Mouse (Mus musculus): ENCODE data around the gene Odf3l2. TPM values are rescaled to one million over a fixed set of nuclear protein-coding genes. Genes with fewer than 3 reads are reported as not detected.
A peak's percentile ranks its signal among the peaks of the same experiment; 100 is the strongest.

Odf3l2 gene
- polyA plus RNA-seq, 1 experiment from 2014 or later: not detected

DNA sequence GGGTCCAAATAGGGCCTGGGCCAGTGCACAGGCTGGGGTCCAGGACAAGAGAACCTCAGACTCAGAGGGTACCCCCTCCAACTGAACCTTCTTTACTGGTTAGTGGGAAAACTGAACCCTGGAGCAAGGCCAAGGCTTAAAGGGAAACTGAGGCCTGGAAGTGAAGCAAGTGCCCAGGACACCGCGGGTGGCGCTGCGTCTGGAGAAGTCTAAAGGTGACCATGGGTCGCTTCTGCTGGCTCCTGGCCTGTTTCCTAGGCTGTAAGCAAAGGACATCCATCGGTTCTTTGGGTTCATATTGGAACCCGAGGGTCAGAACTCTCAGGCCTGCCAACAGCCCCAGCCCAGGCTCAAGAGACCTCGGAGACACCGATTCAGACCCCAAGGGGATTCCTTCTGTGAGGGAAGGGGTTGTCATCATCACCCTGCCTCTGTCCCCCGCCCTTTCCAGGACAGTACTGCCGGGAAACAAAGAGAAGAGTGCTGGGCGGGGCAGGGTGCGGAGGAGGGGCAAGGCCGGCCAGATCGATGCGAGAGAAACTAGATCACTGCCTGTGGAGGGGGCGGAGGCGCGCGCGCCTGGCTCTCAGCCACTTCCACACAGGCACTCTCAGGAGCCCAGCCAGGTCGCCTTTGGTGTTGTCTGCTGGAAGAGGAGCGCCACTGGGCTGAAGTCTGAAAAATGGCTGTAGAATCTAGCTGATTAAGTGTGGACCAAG, 6.9 kb downstream of the Odf3l2 start:
- H3K27ac ChIP-seq: no peak overlapping the region; the same call in 1 of the 2 replicates
- H3K4me3 ChIP-seq: peak overlapping the region; percentile 88
- peak overlapping the region; percentile 88 for H3K4me2 ChIP-seq (replicated peaks)

DNA sequence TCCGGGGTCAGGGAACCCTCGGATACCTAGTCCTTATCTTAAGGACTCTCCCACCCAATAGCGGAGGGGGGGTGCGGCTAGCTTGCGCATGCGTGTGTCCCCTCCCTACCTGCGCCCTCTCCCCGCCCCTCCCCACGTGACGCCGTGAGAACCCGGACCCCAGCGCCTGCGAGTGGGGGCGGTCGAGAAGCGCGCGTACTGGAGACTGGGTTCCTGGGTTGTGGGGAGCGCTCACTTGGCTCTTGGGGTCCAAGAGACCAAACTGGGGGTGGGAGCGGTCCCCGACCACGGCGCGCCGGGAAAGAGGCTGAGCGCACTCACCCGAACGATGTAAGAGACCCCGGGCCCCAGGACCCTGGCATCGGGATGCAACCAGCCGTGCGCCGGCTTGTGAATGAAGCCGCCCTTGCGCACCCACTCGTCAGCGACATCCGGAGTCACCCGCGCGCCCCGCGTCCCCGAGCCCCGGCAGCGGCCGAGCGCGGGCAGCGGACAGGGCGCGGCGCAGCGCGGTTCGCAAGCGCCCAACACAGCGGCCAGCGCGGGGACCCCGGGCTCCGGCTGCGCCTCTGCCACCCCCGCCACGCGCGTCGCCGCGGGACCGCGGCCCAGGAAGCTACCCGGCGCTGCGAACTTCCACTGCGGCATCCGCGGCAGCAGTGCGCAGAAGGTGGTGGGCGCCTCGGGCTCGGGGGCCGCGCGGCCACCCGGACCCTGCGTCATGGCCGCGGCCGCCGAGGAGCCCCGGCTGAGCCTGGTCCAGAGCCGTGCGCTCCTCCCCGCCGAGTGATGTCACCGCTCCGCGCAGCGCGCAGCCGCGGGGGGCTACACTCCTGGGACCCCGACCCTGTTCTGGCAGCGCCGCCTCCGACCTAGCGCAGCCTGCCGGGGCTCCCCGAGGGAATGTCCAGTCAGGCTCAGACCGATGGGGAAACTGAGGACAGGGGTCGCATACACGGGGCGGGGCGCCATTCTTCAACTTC, 8.1 kb downstream of the Odf3l2 start, which contains the start of gene Shc2:
TSS of gene Shc2 (minus strand) at position 791 of the 983 bp plus-strand sequence.
- Histone ChIP-seq H3K4me3 (peak within 1 kb of the TSS; percentile 88), H3K9me3 (no peaks in the 10 kb centered on the region), H3K4me2 (replicated peaks) (peak within 1 kb of the TSS; percentile 88), H3K9ac (peak within 1 kb of the TSS; percentile 75), H3K27me3 (peaks cover 7% of the 10 kb centered on the region; the same call in 1 of the 2 replicates), H3K4me1 (peaks cover 21% of the 10 kb centered on the region), H3K36me3 (no peaks in the 10 kb centered on the region), H3K27ac (peak within 1 kb of the TSS; percentile 77)
- ATAC-seq (ENCODE audit: insufficient number of reproducible peaks, insufficient read depth, low FRiP score, low TSS enrichment): peak; percentile 87
- under 1% methylated on average over 115 of the region's 116 CpGs for WGBS

More for the DNA sequence above, 6.9 kb downstream of the Odf3l2 start:
- peaks cover 18% of the 10 kb centered on the region for H3K4me1 ChIP-seq
- peak overlapping the region; percentile 75; the same call in 1 of the 2 replicates for H3K9ac ChIP-seq
- no peaks in the 10 kb centered on the region for H3K36me3 ChIP-seq
- peaks cover 7% of the 10 kb centered on the region; the same call in 1 of the 2 replicates for H3K27me3 ChIP-seq
- H3K9me3 ChIP-seq: no peaks in the 10 kb centered on the region
- WGBS: 5% methylated on average over 23 of the region's 23 CpGs
- ATAC-seq (ENCODE audit: insufficient number of reproducible peaks, insufficient read depth, low FRiP score, low TSS enrichment): no peak

DNA sequence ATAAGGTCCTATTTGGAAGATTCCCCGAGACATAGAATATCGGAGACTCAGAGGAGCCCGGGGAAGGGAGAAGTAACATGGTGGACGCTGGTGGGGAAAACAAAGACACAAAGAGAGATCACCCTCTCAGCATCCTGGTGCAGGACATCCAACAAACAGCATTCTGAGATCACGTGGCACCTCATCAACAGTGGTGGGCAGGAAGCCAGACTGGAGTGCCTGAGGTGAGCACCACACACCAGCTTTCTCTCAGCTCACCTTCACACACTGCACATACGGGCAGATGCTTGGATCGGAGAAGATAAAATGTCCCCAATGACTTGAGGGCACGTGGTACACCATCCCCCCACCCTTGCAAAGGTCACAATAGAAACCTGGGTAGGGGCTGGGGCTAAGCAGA, 9.3 kb downstream of the Odf3l2 start:
- ATAC-seq (ENCODE audit: insufficient number of reproducible peaks, insufficient read depth, low FRiP score, low TSS enrichment): no peak
- Histone ChIP-seq H3K27ac (no peak overlapping the region), H3K9ac (no peak overlapping the region), H3K4me2 (replicated peaks) (peak overlapping the region; percentile 88), H3K27me3 (peaks cover 7% of the 10 kb centered on the region; the same call in 1 of the 2 replicates), H3K9me3 (no peaks in the 10 kb centered on the region), H3K4me1 (peaks cover 21% of the 10 kb centered on the region), H3K36me3 (no peaks in the 10 kb centered on the region), H3K4me3 (peak overlapping the region; percentile 88; the same call in 1 of the 2 replicates)
- WGBS: 82% methylated on average over 8 of the region's 8 CpGs

DNA sequence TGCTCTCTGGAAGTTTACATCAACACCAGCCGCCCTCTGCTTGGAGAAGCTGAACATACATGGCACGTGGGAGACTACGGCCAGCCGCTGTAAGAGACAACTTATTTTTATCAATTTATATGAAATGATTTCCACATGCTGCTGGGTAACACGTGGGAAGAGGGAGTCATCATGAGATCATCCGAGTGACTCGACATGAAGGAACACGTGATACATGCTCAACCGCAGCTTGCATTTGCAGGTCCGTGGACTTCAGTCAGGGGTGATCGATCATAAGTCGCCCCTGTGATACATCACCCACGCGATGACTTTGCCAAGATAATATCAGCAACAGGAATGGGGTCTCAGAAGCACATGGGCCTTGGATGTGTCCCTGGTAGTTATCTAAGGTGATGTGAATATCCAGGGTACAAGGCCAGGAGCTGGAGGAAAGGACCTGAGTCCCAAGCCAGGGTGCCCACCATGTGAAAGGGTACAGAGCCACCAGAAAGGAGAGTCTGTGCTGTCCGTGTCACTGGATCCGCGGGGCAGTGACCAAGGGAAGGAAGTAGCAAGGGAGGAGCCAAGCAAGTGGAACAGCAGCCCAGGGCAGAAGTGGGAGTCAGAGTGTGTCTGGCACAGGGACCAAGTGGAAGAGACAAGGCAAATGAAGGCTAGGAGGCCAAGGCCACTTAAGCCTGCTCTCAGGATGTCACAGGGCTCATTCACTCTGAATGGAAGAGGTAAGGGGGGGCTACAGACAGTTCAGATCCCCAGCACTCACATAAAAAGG, 12.3 kb downstream of the Odf3l2 start:
- Histone ChIP-seq H3K4me3 (no peak overlapping the region), H3K9ac (no peak overlapping the region), H3K27ac (no peak overlapping the region), H3K4me2 (replicated peaks) (no peak overlapping the region), H3K36me3 (no peaks in the 10 kb centered on the region), H3K9me3 (no peaks in the 10 kb centered on the region), H3K27me3 (no peaks in the 10 kb centered on the region; the same call in 1 of the 2 replicates), H3K4me1 (peaks cover 12% of the 10 kb centered on the region)
- WGBS: 81% methylated on average over 17 of the region's 17 CpGs
- ATAC-seq (ENCODE audit: insufficient number of reproducible peaks, insufficient read depth, low FRiP score, low TSS enrichment): no peak

DNA sequence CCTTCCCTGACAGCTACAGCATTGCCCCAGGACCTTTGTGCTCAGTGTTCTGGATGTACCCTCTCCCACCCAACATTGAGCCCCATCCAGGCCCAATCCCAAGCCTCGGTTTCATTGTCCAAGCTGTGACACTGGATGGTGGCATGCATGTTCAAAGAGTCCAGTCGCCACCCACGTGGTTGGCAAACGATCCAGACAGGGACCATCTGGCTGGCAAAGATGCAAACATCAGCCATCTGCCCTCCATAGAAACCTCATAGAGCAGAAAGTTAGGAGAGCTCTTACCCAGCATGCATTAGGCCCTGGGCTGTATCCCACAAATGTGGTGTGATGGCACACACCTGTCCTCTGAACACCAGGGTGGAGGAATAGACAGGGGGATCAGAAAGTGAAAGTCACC, 14.1 kb downstream of the Odf3l2 start:
- peaks cover 4% of the 10 kb centered on the region; the same call in 1 of the 2 replicates for H3K4me1 ChIP-seq
- no peak for ATAC-seq (ENCODE audit: insufficient number of reproducible peaks, insufficient read depth, low FRiP score, low TSS enrichment)
- H3K27me3 ChIP-seq: no peaks in the 10 kb centered on the region; the same call in 1 of the 2 replicates
- no peaks in the 10 kb centered on the region for H3K9me3 ChIP-seq
- H3K4me2 ChIP-seq (replicated peaks): no peak overlapping the region
- H3K9ac ChIP-seq: no peak overlapping the region
- H3K4me3 ChIP-seq: no peak overlapping the region
- H3K27ac ChIP-seq: no peak overlapping the region
- 85% methylated on average over 4 of the region's 4 CpGs for WGBS
- 0 out of 2 replicates have a peak, but pooled peaks cover 7% of the 10 kb centered on the region for H3K36me3 ChIP-seq

DNA sequence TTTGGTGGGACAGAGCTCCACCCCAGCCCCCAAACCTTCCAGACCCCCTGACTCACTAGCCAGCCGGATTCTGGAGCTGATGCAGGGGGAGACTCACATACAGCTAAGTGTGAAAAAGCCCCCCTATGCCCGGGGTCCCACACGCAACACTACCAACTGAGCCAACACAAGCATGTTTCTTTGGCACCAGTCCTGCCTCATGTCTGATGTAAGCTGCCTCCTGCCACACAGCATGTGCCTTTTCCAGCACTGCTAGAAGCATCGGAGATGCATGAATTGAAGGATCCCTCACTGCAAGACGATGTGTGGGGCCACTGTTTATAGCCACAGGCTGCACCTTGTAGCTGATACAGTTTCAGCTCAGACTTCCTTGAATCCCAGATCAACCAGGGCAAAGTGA, 17.2 kb downstream of the Odf3l2 start:
- ATAC-seq (ENCODE audit: insufficient number of reproducible peaks, insufficient read depth, low FRiP score, low TSS enrichment): no peak
- no peak overlapping the region for H3K4me3 ChIP-seq
- H3K27me3 ChIP-seq: no peaks in the 10 kb centered on the region; the same call in 1 of the 2 replicates
- WGBS: 88% methylated on average over 5 of the region's 5 CpGs
- no peak overlapping the region for H3K27ac ChIP-seq
- no peaks in the 10 kb centered on the region for H3K9me3 ChIP-seq
- H3K36me3 ChIP-seq: 0 out of 2 replicates have a peak, but pooled peaks cover 13% of the 10 kb centered on the region
- no peak overlapping the region for H3K9ac ChIP-seq
- peaks cover 3% of the 10 kb centered on the region; the same call in 1 of the 2 replicates for H3K4me1 ChIP-seq
- H3K4me2 ChIP-seq (replicated peaks): no peak overlapping the region

DNA sequence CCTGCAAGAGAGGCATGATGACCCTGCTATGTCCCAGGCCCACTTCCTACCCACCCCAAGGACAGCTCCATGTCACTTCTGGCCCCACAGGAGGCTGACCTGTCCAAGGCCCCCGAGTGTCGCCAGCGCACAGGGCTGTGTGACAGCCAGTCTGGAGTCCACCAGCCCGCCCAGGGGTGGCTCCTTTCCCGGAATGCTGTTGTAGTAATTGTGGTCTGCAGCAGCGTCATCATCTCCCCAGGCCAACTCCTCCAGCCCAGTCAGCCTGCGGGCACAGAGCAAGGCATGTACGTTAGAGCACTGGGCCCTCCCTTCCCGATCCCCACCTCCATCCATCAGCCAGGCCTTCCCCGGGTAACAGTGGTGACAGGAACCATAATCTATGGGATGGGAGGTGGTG, 19.4 kb downstream of the Odf3l2 start:
- H3K27me3 ChIP-seq: no peaks in the 10 kb centered on the region; the same call in 1 of the 2 replicates
- WGBS: 85% methylated on average over 10 of the region's 10 CpGs
- no peaks in the 10 kb centered on the region for H3K4me1 ChIP-seq
- no peak for ATAC-seq (ENCODE audit: insufficient number of reproducible peaks, insufficient read depth, low FRiP score, low TSS enrichment)
- no peak overlapping the region for H3K4me2 ChIP-seq (replicated peaks)
- no peak overlapping the region for H3K27ac ChIP-seq
- 0 out of 2 replicates have a peak, but pooled peaks cover 13% of the 10 kb centered on the region for H3K36me3 ChIP-seq
- no peak overlapping the region for H3K9ac ChIP-seq
- no peaks in the 10 kb centered on the region for H3K9me3 ChIP-seq
- no peak overlapping the region for H3K4me3 ChIP-seq

DNA sequence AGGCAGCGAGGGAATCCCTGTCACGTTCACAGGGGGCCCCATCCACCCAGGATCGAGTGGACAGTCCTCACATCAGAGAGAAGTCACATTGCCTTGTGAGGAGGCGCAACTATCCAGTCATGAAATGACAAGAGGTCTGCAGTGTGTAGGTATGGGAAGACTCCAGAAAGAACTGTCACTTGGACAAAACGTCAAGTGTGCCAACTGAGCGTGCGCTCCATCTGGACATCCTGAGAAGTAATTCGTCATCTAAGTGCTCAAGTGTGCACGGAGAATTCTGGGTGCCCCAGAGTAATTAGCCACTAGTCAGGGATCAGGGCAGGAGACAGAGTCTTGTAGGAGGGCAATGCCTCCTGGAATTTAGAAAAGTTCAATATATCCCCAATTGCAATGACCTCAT, 20.1 kb downstream of the Odf3l2 start:
- no peak overlapping the region for H3K9ac ChIP-seq
- H3K27ac ChIP-seq: no peak overlapping the region
- H3K27me3 ChIP-seq: no peaks in the 10 kb centered on the region; the same call in 1 of the 2 replicates
- WGBS: 77% methylated on average over 9 of the region's 9 CpGs
- no peaks in the 10 kb centered on the region for H3K4me1 ChIP-seq
- H3K36me3 ChIP-seq: 0 out of 2 replicates have a peak, but pooled peaks cover 13% of the 10 kb centered on the region
- no peak overlapping the region for H3K4me3 ChIP-seq
- no peaks in the 10 kb centered on the region for H3K9me3 ChIP-seq
- ATAC-seq (ENCODE audit: insufficient number of reproducible peaks, insufficient read depth, low FRiP score, low TSS enrichment): no peak
- no peak overlapping the region for H3K4me2 ChIP-seq (replicated peaks)

DNA sequence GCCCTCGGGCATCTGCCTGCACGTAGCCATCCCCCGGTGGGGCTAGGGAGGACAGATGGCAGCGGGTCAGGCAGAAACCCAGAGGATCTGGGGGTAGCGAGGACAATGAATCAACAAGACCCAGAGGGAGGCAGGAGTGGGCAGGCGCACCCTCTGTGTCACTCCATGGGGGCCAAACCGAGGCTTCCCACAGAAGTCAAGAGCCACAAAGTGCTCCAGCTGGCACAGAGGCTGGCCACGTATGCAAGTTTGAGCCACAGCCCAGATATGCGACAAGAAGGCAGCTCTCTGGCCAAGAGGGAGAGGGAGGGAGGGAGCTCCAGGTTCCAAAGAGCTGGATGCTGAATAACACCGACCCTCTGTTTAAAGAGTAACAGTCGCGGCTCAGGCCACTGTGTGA, 21.6 kb downstream of the Odf3l2 start:
- no peak overlapping the region for H3K27ac ChIP-seq
- no peak for ATAC-seq (ENCODE audit: insufficient number of reproducible peaks, insufficient read depth, low FRiP score, low TSS enrichment)
- no peaks in the 10 kb centered on the region for H3K4me1 ChIP-seq
- no peaks in the 10 kb centered on the region for H3K9me3 ChIP-seq
- H3K36me3 ChIP-seq: peaks cover 18% of the 10 kb centered on the region; the same call in 1 of the 2 replicates
- H3K9ac ChIP-seq: no peak overlapping the region
- H3K4me2 ChIP-seq (replicated peaks): no peak overlapping the region
- no peak overlapping the region for H3K4me3 ChIP-seq
- H3K27me3 ChIP-seq: no peaks in the 10 kb centered on the region; the same call in 1 of the 2 replicates
- 67% methylated on average over 12 of the region's 12 CpGs for WGBS

DNA sequence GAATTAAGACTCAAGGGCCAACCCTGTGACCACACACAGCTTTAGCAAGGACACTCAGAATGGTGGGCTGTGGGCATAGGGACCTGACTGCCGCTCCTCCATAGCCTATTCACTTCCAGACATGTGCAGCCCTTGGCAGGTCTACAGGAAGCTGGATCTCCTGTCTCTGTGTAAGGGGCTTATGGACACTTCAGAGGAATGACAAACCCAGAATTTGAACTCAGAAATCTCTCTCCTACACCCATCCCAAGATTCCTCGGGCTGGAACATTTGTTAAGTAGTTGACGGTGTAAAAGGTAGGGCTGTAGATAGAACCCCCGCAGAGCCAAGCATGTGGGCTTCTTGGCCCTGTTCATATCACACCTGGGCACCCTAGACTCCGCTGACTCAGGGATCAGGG, 29.2 kb downstream of the Odf3l2 start:
- Histone ChIP-seq H3K9me3 (no peaks in the 10 kb centered on the region), H3K4me3 (no peak overlapping the region), H3K4me1 (peaks cover 19% of the 10 kb centered on the region), H3K27ac (no peak overlapping the region), H3K36me3 (peaks cover 6% of the 10 kb centered on the region; the same call in 1 of the 2 replicates), H3K9ac (no peak overlapping the region), H3K4me2 (replicated peaks) (no peak overlapping the region), H3K27me3 (peaks cover 28% of the 10 kb centered on the region)
- 91% methylated on average over 5 of the region's 5 CpGs for WGBS
- ATAC-seq (ENCODE audit: insufficient number of reproducible peaks, insufficient read depth, low FRiP score, low TSS enrichment): no peak

DNA sequence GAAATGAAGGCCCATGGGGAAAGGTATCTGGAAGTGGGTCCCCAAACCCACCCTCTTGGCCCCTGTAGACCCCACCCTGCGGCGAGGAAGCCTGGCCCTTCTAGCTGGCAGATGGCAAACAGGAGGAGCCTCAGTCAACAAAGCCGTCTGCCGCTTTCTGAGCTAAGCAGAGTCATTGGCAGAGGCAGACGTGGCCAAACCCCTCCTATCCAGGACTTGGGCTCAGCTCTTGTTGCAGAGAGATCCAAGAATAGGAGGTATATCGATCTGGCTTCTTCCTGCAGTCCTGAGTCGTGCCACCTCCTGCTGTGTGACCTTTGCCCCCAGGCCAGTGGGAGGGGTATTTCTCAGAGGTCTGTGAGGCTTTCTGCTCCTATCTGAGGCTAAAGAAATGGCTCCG, 29.7 kb downstream of the Odf3l2 start:
- no peak overlapping the region for H3K4me3 ChIP-seq
- no peak for ATAC-seq (ENCODE audit: insufficient number of reproducible peaks, insufficient read depth, low FRiP score, low TSS enrichment)
- no peak overlapping the region for H3K9ac ChIP-seq
- no peak overlapping the region for H3K27ac ChIP-seq
- H3K27me3 ChIP-seq: peaks cover 31% of the 10 kb centered on the region
- WGBS: 15% methylated on average over 8 of the region's 8 CpGs
- peaks cover 19% of the 10 kb centered on the region for H3K4me1 ChIP-seq
- H3K4me2 ChIP-seq (replicated peaks): no peak overlapping the region
- H3K9me3 ChIP-seq: no peaks in the 10 kb centered on the region
- H3K36me3 ChIP-seq: peaks cover 6% of the 10 kb centered on the region; the same call in 1 of the 2 replicates

All from embryonic facial prominence, embryonic 12.5 days (tissue).